Mouse (Mus musculus) intestine, embryonic 16.5 days (tissue): ENCODE measurements around the gene Prkch. TPM values are rescaled to one million over a fixed set of nuclear protein-coding genes. Genes with fewer than 3 reads are reported as not detected.

Source experiments
- ATAC-seq: fragments of 200-750 bp; cut with Nextera tagmentation; 2 replicates; pipeline ENCODE4 v1.8.0; 2017; ENCODE audit warnings: moderate TSS enrichment, moderate library complexity
- H3K27ac ChIP-seq: fragments of 300-500 bp; sonication (generic); 2 replicates; pipeline ENCODE4 v1.5.1; 2014; ENCODE audit warnings: mild to moderate bottlenecking, low read length
- H3K27me3 ChIP-seq: fragments of 300-500 bp; sonication (generic); replicated peaks from 2 replicates; pipeline ENCODE4 v1.6.1; 2014; ENCODE audit warnings: low read length, control low read depth, mixed read lengths; ENCODE audit not compliant: control insufficient read depth, insufficient read depth
- H3K36me3 ChIP-seq: fragments of 300-500 bp; sonication (generic); 2 replicates; pipeline ENCODE4 v1.6.1; 2014; ENCODE audit warnings: low read length, control low read depth; ENCODE audit not compliant: control insufficient read depth, insufficient read depth
- H3K4me1 ChIP-seq: fragments of 300-500 bp; sonication (generic); 2 replicates; pipeline ENCODE4 v1.6.1; 2014; ENCODE audit warnings: low read length, control low read depth, mixed read lengths; ENCODE audit not compliant: control insufficient read depth, insufficient read depth
- H3K4me2 ChIP-seq: fragments of 300-500 bp; sonication (generic); 2 replicates; pipeline ENCODE4 v1.6.1; 2014; ENCODE audit warnings: low read depth, low read length, control low read depth
- H3K4me3 ChIP-seq: fragments of 300-500 bp; sonication (generic); 2 replicates; pipeline ENCODE4 v1.5.1; 2014; ENCODE audit warnings: mild to moderate bottlenecking, low read length
- H3K9ac ChIP-seq: fragments of 300-500 bp; sonication (generic); 2 replicates; pipeline ENCODE4 v1.6.1; 2014; ENCODE audit warnings: low read depth, low read length
- H3K9me3 ChIP-seq: fragments of 300-500 bp; sonication (generic); 2 replicates; pipeline ENCODE4 v1.6.1; 2016; ENCODE audit warnings: low read length, control low read depth; ENCODE audit not compliant: control insufficient read depth
- WGBS: fragments of 180-500 bp; shearing (Covaris S2); extraction: QIAGEN DNeasy Blood & Tissue Kit; methylation state at CpG from one replicate; pipeline ENCODE4 v1.1.7; 2014; 5-methylcytosine and 5-hydroxymethylcytosine counted together
- polyA plus RNA-seq: library from polyadenylated mRNA; unstranded; fragments of >200 nt; fragmentation: Nextera tagmentation; extraction: Ambion mirVana; gene quantifications from 2 replicates; pipeline ENCODE4 v1.2.1, GENCODE M21; 2015

Gene Prkch
- polyA plus RNA-seq, 1 experiment from 2014 or later: 4.0 TPM

GRCm38 (mm10) chr12:73565620-73565969, 19.0 kb upstream of the Prkch start:
- no peaks in the 10 kb centered on the region for H3K36me3 ChIP-seq
- 0 out of 2 replicates have a peak, but pooled peaks cover 4% of the 10 kb centered on the region for H3K4me1 ChIP-seq
- H3K9me3 ChIP-seq: no peaks in the 10 kb centered on the region
- H3K4me3 ChIP-seq: peak overlapping the region; percentile 40
- no peak for ATAC-seq
- no peaks in the 10 kb centered on the region for H3K27me3 ChIP-seq
- H3K9ac ChIP-seq: peak overlapping the region; percentile 50; the same call in 1 of the 2 replicates
- peak overlapping the region; percentile 63 for H3K4me2 ChIP-seq
- 67% methylated on average over 11 of the region's 11 CpGs for WGBS
- H3K27ac ChIP-seq: no peak overlapping the region

- 74% methylated on average over 15 of the region's 15 CpGs for WGBS
- H3K4me1 ChIP-seq: no peaks in the 10 kb centered on the region
- no peak overlapping the region for H3K4me3 ChIP-seq
- no peak overlapping the region for H3K9ac ChIP-seq
- no peaks in the 10 kb centered on the region for H3K36me3 ChIP-seq
- no peak overlapping the region for H3K27ac ChIP-seq
- H3K9me3 ChIP-seq: no peaks in the 10 kb centered on the region
- no peak for ATAC-seq
- H3K4me2 ChIP-seq: no peak overlapping the region
- H3K27me3 ChIP-seq: no peaks in the 10 kb centered on the region
Observed at GRCm38 (mm10) chr12:73574632-73575031, 10.0 kb upstream of the Prkch start.

- Histone ChIP-seq H3K4me1 (no peaks in the 10 kb centered on the region), H3K9me3 (no peaks in the 10 kb centered on the region), H3K36me3 (no peaks in the 10 kb centered on the region), H3K9ac (no peak overlapping the region), H3K27me3 (no peaks in the 10 kb centered on the region), H3K4me3 (no peak overlapping the region), H3K27ac (no peak overlapping the region), H3K4me2 (no peak overlapping the region)
- ATAC-seq: no peak
- 67% methylated on average over 6 of the region's 6 CpGs for WGBS
Observed at GRCm38 (mm10) chr12:73578141-73578540, 6.5 kb upstream of the Prkch start.

- no peak overlapping the region for H3K4me3 ChIP-seq
- 85% methylated on average over 7 of the region's 7 CpGs for WGBS
- H3K4me1 ChIP-seq: peaks cover 5% of the 10 kb centered on the region
- H3K9me3 ChIP-seq: no peaks in the 10 kb centered on the region
- no peak overlapping the region for H3K27ac ChIP-seq
- H3K36me3 ChIP-seq: no peaks in the 10 kb centered on the region
- no peak overlapping the region for H3K9ac ChIP-seq
- H3K4me2 ChIP-seq: no peak overlapping the region
- ATAC-seq: no peak
- 0 out of 2 replicates have a peak, but pooled peaks cover 1% of the 10 kb centered on the region for H3K27me3 ChIP-seq
Observed at GRCm38 (mm10) chr12:73580811-73581210, 3.8 kb upstream of the Prkch start.

- Histone ChIP-seq H3K27ac (peak overlapping the region; percentile 32), H3K4me1 (peaks cover 10% of the 10 kb centered on the region), H3K9ac (no peak overlapping the region), H3K9me3 (no peaks in the 10 kb centered on the region), H3K4me3 (no peak overlapping the region), H3K36me3 (no peaks in the 10 kb centered on the region), H3K4me2 (no peak overlapping the region), H3K27me3 (peaks cover 6% of the 10 kb centered on the region; the same call in 1 of the 2 replicates)
- 74% methylated on average over 9 of the region's 9 CpGs for WGBS
- no peak for ATAC-seq
Observed at GRCm38 (mm10) chr12:73583318-73583717, 1.3 kb upstream of the Prkch start.

- WGBS: 9% methylated on average over 31 of the region's 33 CpGs
- H3K4me1 ChIP-seq: peaks cover 10% of the 10 kb centered on the region
- peak; percentile 84 for ATAC-seq
- H3K27ac ChIP-seq: peak overlapping the region; percentile 53
- H3K36me3 ChIP-seq: no peaks in the 10 kb centered on the region
- H3K9me3 ChIP-seq: no peaks in the 10 kb centered on the region
- H3K4me2 ChIP-seq: peak overlapping the region; percentile 97
- H3K9ac ChIP-seq: peak overlapping the region; percentile 93
- H3K27me3 ChIP-seq: peaks cover 6% of the 10 kb centered on the region; the same call in 1 of the 2 replicates
- H3K4me3 ChIP-seq: peak overlapping the region; percentile 82
Observed at GRCm38 (mm10) chr12:73583813-73584609, 585 bp upstream of the Prkch start.

- Histone ChIP-seq H3K9me3 (no peaks in the 10 kb centered on the region), H3K4me2 (peak overlapping the region; percentile 97), H3K9ac (peak overlapping the region; percentile 93), H3K36me3 (no peaks in the 10 kb centered on the region), H3K27ac (peak overlapping the region; percentile 80), H3K4me3 (peak overlapping the region; percentile 82), H3K4me1 (peaks cover 10% of the 10 kb centered on the region), H3K27me3 (peaks cover 6% of the 10 kb centered on the region; the same call in 1 of the 2 replicates)
- ATAC-seq: peak; percentile 30
- under 1% methylated on average over 33 of the region's 33 CpGs for WGBS
Observed at GRCm38 (mm10) chr12:73585241-73585801, 725 bp downstream of the Prkch start.

GRCm38 (mm10) chr12:73585850-73586249, 1.3 kb downstream of the Prkch start:
- Histone ChIP-seq H3K27me3 (peaks cover 6% of the 10 kb centered on the region; the same call in 1 of the 2 replicates), H3K4me1 (peaks cover 10% of the 10 kb centered on the region), H3K4me3 (peak overlapping the region; percentile 82), H3K27ac (no peak overlapping the region), H3K9ac (peak overlapping the region; percentile 93), H3K4me2 (peak overlapping the region; percentile 97), H3K9me3 (no peaks in the 10 kb centered on the region), H3K36me3 (no peaks in the 10 kb centered on the region)
- no peak for ATAC-seq
- whole genome bisulfite sequencing: 2% methylated on average over 7 of the region's 7 CpGs

- no peaks in the 10 kb centered on the region for H3K9me3 ChIP-seq
- H3K4me2 ChIP-seq: no peak overlapping the region
- no peak overlapping the region for H3K4me3 ChIP-seq
- no peak overlapping the region for H3K27ac ChIP-seq
- ATAC-seq: no peak
- no peak overlapping the region for H3K9ac ChIP-seq
- no peaks in the 10 kb centered on the region for H3K36me3 ChIP-seq
- peaks cover 6% of the 10 kb centered on the region; the same call in 1 of the 2 replicates for H3K27me3 ChIP-seq
- H3K4me1 ChIP-seq: peaks cover 10% of the 10 kb centered on the region
- 46% methylated on average over 3 of the region's 3 CpGs for WGBS
Observed at GRCm38 (mm10) chr12:73587262-73587661, 2.7 kb downstream of the Prkch start.
